Mouse (Mus musculus): ENCODE data around the gene Gm12258.
"Not testable (repeated sequence)": the region's sequence is repeated elsewhere in the genome, so short reads cannot be mapped to it uniquely, and the experiment has no call there.

Gm12258 gene

DNA sequence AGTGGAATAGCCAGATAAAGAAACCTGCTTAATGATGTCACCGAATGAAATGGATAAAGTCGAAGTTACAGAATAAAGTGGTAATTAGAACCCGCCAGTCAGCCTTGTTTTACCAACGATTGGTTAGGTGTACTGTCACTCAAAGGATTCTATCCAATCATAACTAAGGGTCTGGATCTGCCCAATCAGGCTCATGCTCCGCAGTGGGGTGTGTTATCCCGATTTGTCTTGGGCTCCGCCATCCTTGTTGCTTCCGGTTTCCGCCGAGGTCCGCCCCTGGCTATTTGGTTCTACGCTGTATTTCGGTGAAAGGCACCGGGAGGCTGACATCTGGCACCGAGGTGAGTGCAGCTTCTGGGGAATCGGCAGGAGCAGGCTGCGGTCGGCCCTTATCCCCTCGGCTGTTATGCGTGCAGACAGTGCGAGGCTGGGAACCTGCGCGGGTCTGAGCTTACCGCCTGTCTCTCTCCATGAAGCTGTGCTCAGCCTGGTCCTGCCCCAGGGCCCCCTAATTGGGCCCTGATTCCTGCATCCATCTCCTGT is at the start of gene Gm12258:
Gene Gm12258, plus strand, starts transcription at position 240 of the 543 bp plus-strand sequence.
- in situ Hi-C loops (cut with MboI; ENCODE audit: low pct_unique_long_range_greater_than_20kb in 1 of 2, low sequenced_read_pairs in 2 of 2, unreplicated experiment in 1 of 2), result no loop called here

GRCm38 (mm10) chr11:58799747-58800146 is 47.2 kb upstream of the Gm12258 start:
- in situ Hi-C loops (cut with MboI; ENCODE audit: low pct_unique_long_range_greater_than_20kb in 1 of 2, low sequenced_read_pairs in 2 of 2, unreplicated experiment in 1 of 2), result no loop called here

GRCm38 (mm10) chr11:58801558-58802228 is 45.3 kb upstream of the Gm12258 start, which contains the start of gene Fam183b:
Gene Fam183b, minus strand, starts transcription at chr11:58801960.
- in situ Hi-C loops (cut with MboI; ENCODE audit: low pct_unique_long_range_greater_than_20kb in 1 of 2, low sequenced_read_pairs in 2 of 2, unreplicated experiment in 1 of 2), result no loop called here

GRCm38 (mm10) chr11:58803871-58804270 is 43.1 kb upstream of the Gm12258 start:
- in situ Hi-C loops (cut with MboI; ENCODE audit: low pct_unique_long_range_greater_than_20kb in 1 of 2, low sequenced_read_pairs in 2 of 2, unreplicated experiment in 1 of 2), result no loop called here

- in situ Hi-C loops (cut with MboI; ENCODE audit: low pct_unique_long_range_greater_than_20kb in 1 of 2, low sequenced_read_pairs in 2 of 2, unreplicated experiment in 1 of 2), result no loop called here
Measured at GRCm38 (mm10) chr11:58804393-58804792, 42.6 kb upstream of the Gm12258 start.

- in situ Hi-C loops (cut with MboI; ENCODE audit: low pct_unique_long_range_greater_than_20kb in 1 of 2, low sequenced_read_pairs in 2 of 2, unreplicated experiment in 1 of 2), result no loop called here
Measured at GRCm38 (mm10) chr11:58812001-58812400, 35.0 kb upstream of the Gm12258 start.

GRCm38 (mm10) chr11:58814700-58815099 is 32.3 kb upstream of the Gm12258 start, which contains the start of gene Olfr313:
Gene Olfr313, plus strand, starts transcription at chr11:58815000.
- in situ Hi-C loops (cut with MboI; ENCODE audit: low pct_unique_long_range_greater_than_20kb in 1 of 2, low sequenced_read_pairs in 2 of 2, unreplicated experiment in 1 of 2), result not testable (repeated sequence)

- in situ Hi-C loops (cut with MboI; ENCODE audit: low pct_unique_long_range_greater_than_20kb in 1 of 2, low sequenced_read_pairs in 2 of 2, unreplicated experiment in 1 of 2), result no loop called here
Measured at GRCm38 (mm10) chr11:58815676-58816075, 31.3 kb upstream of the Gm12258 start.

GRCm38 (mm10) chr11:58828937-58829336 is 18.0 kb upstream of the Gm12258 start, which contains the start of gene Olfr312:
Gene Olfr312, plus strand, starts transcription at chr11:58829237.
- in situ Hi-C loops (cut with MboI; ENCODE audit: low pct_unique_long_range_greater_than_20kb in 1 of 2, low sequenced_read_pairs in 2 of 2, unreplicated experiment in 1 of 2), result not testable (repeated sequence)

DNA sequence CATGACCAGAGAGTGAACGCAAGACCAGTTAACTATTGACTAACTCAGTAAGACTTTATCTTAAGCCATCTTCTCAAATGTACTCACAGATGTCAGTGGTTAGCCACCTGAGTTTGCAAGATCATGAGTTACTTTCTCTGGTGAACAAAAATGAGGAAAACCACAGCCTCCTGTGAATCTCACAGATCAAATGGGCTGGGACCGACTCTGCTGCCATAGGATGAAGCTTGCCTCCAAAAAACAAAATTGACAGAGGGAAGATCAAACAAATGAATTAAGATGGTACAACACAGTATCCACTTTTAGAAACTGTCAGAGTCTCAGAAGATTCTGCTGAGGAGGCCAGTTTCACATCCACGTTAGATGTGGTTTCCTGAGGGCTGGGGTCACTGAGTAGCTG is 17.2 kb upstream of the Gm12258 start:
- in situ Hi-C loops (cut with MboI; ENCODE audit: low pct_unique_long_range_greater_than_20kb in 1 of 2, low sequenced_read_pairs in 2 of 2, unreplicated experiment in 1 of 2), result no loop called here

DNA sequence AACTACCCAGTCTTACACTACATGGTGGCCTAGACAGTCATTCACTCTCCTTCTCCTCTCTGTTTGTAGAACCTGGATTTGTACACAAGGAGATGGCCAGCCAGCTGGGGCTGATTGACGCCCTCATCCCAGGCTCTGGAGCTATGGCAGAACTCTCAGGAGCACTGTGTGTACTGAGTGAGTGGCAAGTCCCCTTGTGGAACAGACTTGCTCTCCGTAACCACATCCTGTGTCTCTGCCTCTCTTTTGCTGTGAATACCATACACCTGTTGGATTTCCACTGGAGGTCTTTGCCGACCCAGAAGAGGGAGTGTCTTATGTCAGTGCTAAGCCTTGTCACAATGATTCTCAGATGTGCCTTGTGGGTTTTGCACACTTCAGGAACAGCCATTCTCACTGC is 14.4 kb upstream of the Gm12258 start:
- in situ Hi-C loops (cut with MboI; ENCODE audit: low pct_unique_long_range_greater_than_20kb in 1 of 2, low sequenced_read_pairs in 2 of 2, unreplicated experiment in 1 of 2), result not testable (repeated sequence)

DNA sequence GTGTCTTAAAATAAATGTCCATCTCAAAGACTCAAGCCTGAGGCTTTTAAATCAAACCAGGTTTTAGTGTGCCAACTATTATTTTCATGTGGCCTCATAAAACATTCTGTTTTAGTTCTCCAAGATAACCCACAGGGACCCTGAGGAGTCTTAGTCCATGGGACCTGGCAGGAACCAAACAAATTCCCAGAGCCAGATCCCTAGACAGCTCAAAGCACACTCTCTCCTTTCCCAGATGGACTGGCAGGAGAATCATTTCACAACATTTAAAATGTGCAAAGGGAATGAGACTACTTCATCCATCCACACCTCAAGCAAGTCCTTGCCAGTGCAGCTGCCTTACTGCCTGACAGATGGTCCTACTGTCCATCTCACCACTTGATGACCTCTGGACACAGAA is 8.0 kb upstream of the Gm12258 start, which contains the start of gene Olfr311:
Gene Olfr311, plus strand, starts transcription at position 301 of the 400 bp plus-strand sequence.
- in situ Hi-C loops (cut with MboI; ENCODE audit: low pct_unique_long_range_greater_than_20kb in 1 of 2, low sequenced_read_pairs in 2 of 2, unreplicated experiment in 1 of 2), result not testable (repeated sequence)

DNA sequence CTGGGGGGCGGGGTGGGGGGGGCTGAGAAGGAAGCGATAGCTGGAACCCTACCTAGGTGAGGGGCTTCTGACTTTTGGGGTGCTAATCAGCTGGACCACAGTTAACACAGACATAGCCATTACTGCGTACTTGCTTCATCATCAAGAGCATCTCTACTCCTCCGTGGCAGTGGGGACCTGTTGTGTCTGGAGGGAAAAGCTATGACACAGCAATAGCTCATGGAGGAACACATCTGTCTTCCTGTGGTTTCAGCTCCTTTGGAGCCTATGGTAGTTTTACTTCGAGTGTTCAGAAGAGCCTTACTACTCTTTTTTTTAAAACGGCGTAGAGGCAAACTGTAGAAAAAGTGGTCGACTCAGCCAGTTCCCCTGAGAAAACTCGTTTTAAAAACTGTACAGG is 678 bp downstream of the Gm12258 start:
- in situ Hi-C loops (cut with MboI; ENCODE audit: low pct_unique_long_range_greater_than_20kb in 1 of 2, low sequenced_read_pairs in 2 of 2, unreplicated experiment in 1 of 2), result no loop called here

DNA sequence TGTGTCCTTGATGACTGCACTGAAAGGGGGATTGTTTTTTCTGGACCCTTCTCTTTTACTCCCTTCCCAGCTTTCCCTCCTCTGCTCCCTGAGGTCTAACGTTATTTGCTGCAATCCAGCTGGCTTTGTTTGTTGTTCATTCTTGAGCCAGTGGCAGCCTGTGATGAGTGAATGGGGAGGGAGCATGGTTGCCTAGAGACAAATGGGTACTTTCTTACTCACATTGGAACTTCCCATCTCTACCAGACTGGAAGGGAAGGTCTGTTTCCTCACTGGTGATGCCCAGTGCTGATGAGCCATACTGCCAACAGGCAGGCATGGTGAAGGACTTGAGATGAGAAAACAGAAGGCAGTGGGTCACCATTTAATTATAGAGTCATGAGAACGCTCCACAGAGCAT is 2.8 kb downstream of the Gm12258 start:
- in situ Hi-C loops (cut with MboI; ENCODE audit: low pct_unique_long_range_greater_than_20kb in 1 of 2, low sequenced_read_pairs in 2 of 2, unreplicated experiment in 1 of 2), result no loop called here

DNA sequence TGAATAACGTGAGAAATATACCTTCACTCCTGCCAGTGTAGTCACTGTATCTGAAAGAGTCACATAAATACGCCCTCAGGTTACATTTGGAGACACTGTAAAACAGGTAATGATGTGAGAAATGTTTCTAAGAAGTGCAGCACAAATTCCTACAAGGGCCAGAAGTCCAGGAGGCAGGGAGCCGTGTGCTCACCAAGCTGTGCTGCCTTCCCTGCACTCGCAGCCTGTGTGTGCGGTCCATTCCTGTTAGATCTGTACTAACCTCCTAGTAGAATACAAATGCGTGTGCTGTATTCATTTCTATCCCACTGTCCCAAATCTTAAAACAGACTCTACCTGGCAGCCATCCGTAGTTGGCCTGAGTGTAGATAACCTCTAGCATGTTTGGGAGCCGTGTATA is 13.8 kb downstream of the Gm12258 start:
- in situ Hi-C loops (cut with MboI; ENCODE audit: low pct_unique_long_range_greater_than_20kb in 1 of 2, low sequenced_read_pairs in 2 of 2, unreplicated experiment in 1 of 2), result no loop called here

DNA sequence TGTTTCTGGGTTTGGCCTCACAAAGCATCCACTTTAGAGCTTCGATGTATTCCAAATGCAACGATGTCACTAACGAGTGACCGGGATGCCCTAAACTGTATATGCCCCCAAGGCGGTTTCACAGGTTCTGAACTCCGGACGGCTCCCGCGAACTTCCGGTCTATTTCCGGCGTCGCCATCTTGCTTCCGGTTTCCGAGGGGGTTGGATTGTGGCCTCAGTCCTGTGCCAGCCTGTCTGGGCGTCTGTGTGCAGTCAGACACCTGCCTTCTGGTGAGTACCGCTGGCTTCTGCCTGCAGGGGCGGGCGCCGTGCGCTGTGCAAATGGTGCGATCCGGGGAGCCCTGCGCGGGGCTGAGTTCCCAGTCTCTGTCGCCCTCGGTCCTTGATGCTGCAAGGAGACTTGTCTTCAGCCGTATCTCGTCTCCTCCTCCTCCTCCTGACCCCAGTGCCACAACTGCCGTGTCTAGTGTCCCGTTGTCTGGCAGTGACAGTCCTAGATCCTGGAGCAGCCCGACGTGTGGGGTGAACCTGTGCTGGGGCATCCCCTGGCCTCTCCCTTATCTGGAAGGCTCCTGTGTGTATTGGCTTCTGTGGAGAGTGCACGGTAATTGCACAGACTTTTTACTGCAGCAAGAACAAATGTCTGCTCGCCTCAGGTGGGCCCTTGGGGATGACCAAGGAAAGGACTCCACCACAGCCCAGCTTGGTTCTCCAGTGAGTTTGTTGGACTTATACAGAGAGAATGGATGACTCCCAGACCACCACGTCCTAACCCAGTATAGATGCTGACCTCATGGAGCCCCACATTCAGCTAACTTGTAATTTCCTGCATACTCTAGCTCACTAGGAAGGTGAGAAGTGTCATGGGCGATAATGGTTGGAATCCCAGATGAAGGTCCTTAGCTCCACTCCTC is 20.3 kb downstream of the Gm12258 start, which contains the start of gene 2810021J22Rik:
Gene 2810021J22Rik, plus strand, starts transcription at position 178 of the 915 bp plus-strand sequence.
- in situ Hi-C loops (cut with MboI; ENCODE audit: low pct_unique_long_range_greater_than_20kb in 1 of 2, low sequenced_read_pairs in 2 of 2, unreplicated experiment in 1 of 2), result no loop called here

GRCm38 (mm10) chr11:58867954-58868330 is 21.0 kb downstream of the Gm12258 start:
- in situ Hi-C loops (cut with MboI; ENCODE audit: low pct_unique_long_range_greater_than_20kb in 1 of 2, low sequenced_read_pairs in 2 of 2, unreplicated experiment in 1 of 2), result no loop called here

- in situ Hi-C loops (cut with MboI; ENCODE audit: low pct_unique_long_range_greater_than_20kb in 1 of 2, low sequenced_read_pairs in 2 of 2, unreplicated experiment in 1 of 2), result no loop called here
Measured at GRCm38 (mm10) chr11:58870961-58871360, 24.0 kb downstream of the Gm12258 start.

DNA sequence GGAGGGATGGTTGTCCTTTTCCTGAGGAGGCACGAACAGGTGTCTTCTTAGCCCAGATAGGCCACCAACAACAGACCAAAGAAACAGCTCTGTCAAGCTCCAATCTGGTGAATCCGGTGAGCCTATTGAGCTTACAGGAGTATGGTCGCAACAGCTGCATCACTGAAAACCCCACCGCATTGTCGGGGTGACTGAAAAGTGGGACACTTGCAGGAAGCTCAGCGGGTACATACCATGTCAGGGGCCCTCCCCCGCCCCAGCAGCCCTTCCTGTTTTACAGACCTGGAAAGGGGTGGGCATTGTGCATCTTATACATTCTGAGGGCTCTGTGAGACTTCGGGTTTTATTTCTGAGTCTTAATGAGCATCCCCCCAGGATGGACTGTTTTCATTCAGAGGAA is 36.8 kb downstream of the Gm12258 start:
- in situ Hi-C loops (cut with MboI; ENCODE audit: low pct_unique_long_range_greater_than_20kb in 1 of 2, low sequenced_read_pairs in 2 of 2, unreplicated experiment in 1 of 2), result no loop called here

All from mouse embryonic stem cell (cell line).